Mouse (Mus musculus) forebrain, embryonic 12.5 days (tissue): ENCODE measurements around the gene Slc22a20. TPM values are rescaled to one million over a fixed set of nuclear protein-coding genes. Genes with fewer than 3 reads are reported as not detected.

Experiments used
- ATAC-seq: fragments of 200-750 bp; cut with Nextera tagmentation; 2 replicates; pipeline ENCODE4 v1.8.0; 2017; ENCODE audit warnings: moderate TSS enrichment; ENCODE audit not compliant: low FRiP score
- H3K27ac ChIP-seq: fragments of 300-500 bp; sonication (generic); 2 replicates; pipeline ENCODE4 v1.5.1; 2016; ENCODE audit warnings: mild to moderate bottlenecking
- H3K27me3 ChIP-seq: fragments of 300-500 bp; sonication (generic); 2 replicates; pipeline ENCODE4 v1.6.1; 2016; ENCODE audit warnings: mild to moderate bottlenecking
- H3K36me3 ChIP-seq: fragments of 300-500 bp; sonication (generic); replicated peaks from 2 replicates; pipeline ENCODE4 v1.6.1; 2016; ENCODE audit warnings: mild to moderate bottlenecking
- H3K4me1 ChIP-seq: fragments of 300-500 bp; sonication (generic); 2 replicates; pipeline ENCODE4 v1.6.1; 2016
- H3K4me2 ChIP-seq: fragments of 300-500 bp; sonication (generic); 2 replicates; pipeline ENCODE4 v1.6.1; 2016; ENCODE audit warnings: mild to moderate bottlenecking, moderate library complexity
- H3K4me3 ChIP-seq: fragments of 300-500 bp; sonication (generic); replicated peaks from 2 replicates; pipeline ENCODE4 v1.5.1; 2016; ENCODE audit warnings: mild to moderate bottlenecking
- H3K9ac ChIP-seq: fragments of 300-500 bp; sonication (generic); 2 replicates; pipeline ENCODE4 v1.6.1; 2016; ENCODE audit warnings: mild to moderate bottlenecking
- H3K9me3 ChIP-seq: fragments of 300-500 bp; sonication (generic); 2 replicates; pipeline ENCODE4 v1.6.1; 2016
- WGBS: fragments of 180-500 bp; shearing (Covaris S2); methylation state at CpG from one replicate; pipeline ENCODE4 v1.1.7; 2016; 5-methylcytosine and 5-hydroxymethylcytosine counted together
- polyA plus RNA-seq: library from polyadenylated mRNA; unstranded; fragments of >200 nt; fragmentation: Nextera tagmentation; extraction: Ambion mirVana; gene quantifications from 2 replicates; pipeline ENCODE4 v1.2.1, GENCODE M21; 2016

Gene Slc22a20
- polyA plus RNA-seq, 1 experiment from 2014 or later: not detected

- ATAC-seq: no peak
- no peak overlapping the region for H3K9ac ChIP-seq
- no peak overlapping the region for H3K27ac ChIP-seq
- H3K9me3 ChIP-seq: no peaks in the 10 kb centered on the region
- peaks cover 80% of the 10 kb centered on the region for H3K36me3 ChIP-seq
- H3K4me3 ChIP-seq: no peak overlapping the region
- no peaks in the 10 kb centered on the region for H3K27me3 ChIP-seq
- H3K4me1 ChIP-seq: peaks cover 7% of the 10 kb centered on the region
- 91% methylated on average over 5 of the region's 5 CpGs for WGBS
- H3K4me2 ChIP-seq: no peak overlapping the region
Observed at GRCm38 (mm10) chr19:5957371-5957770, 28.6 kb downstream of the Slc22a20 start.

DNA sequence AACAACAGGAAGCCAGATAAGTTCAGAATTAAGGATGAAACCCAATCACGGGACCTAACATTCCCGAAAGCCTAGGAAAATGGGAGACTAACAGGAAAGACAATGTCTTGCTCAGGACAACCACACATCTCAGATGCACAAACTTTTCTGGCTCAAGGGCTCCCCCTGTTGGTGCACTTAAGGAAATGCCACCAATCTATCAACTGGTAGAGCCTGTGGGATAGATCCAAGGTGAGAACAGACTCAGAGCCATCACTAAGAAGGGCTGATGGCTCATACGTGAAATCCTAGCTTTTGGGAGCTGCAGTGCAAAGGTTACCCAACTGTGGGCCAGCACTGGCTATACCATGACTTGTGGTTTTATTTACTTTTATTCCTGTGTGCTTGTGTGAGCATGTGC is 29.3 kb downstream of the Slc22a20 start:
- H3K27ac ChIP-seq: no peak overlapping the region
- H3K9ac ChIP-seq: no peak overlapping the region
- H3K4me1 ChIP-seq: peaks cover 4% of the 10 kb centered on the region; the same call in 1 of the 2 replicates
- 30% methylated on average over 3 of the region's 3 CpGs for WGBS
- H3K4me3 ChIP-seq: no peak overlapping the region
- peaks cover 85% of the 10 kb centered on the region for H3K36me3 ChIP-seq
- no peaks in the 10 kb centered on the region for H3K9me3 ChIP-seq
- no peak; the same call in 1 of the 2 replicates for ATAC-seq
- H3K4me2 ChIP-seq: no peak overlapping the region
- no peaks in the 10 kb centered on the region for H3K27me3 ChIP-seq

- H3K9me3 ChIP-seq: no peaks in the 10 kb centered on the region
- no peak for ATAC-seq
Observed at GRCm38 (mm10) chr19:5955704-5956670, 30.0 kb downstream of the Slc22a20 start.

GRCm38 (mm10) chr19:5954936-5955335 is 31.0 kb downstream of the Slc22a20 start:
- ATAC-seq: no peak
- no peaks in the 10 kb centered on the region for H3K9me3 ChIP-seq
- no peak overlapping the region for H3K4me2 ChIP-seq
- H3K36me3 ChIP-seq: peaks cover 90% of the 10 kb centered on the region
- 97% methylated on average over 10 of the region's 10 CpGs for WGBS
- no peak overlapping the region for H3K27ac ChIP-seq
- 0 out of 2 replicates have a peak overlapping the region, but pooled peaks have one; percentile 12 for H3K9ac ChIP-seq
- H3K4me3 ChIP-seq: no peak overlapping the region
- H3K4me1 ChIP-seq: no peaks in the 10 kb centered on the region
- H3K27me3 ChIP-seq: no peaks in the 10 kb centered on the region

More at GRCm38 (mm10) chr19:5955704-5956670, 30.0 kb downstream of the Slc22a20 start:
- Histone ChIP-seq H3K27me3 (no peaks in the 10 kb centered on the region), H3K4me3 (no peak overlapping the region), H3K36me3 (peaks cover 85% of the 10 kb centered on the region), H3K27ac (no peak overlapping the region), H3K9ac (no peak overlapping the region), H3K4me1 (no peaks in the 10 kb centered on the region), H3K4me2 (no peak overlapping the region)
- WGBS: 90% methylated on average over 28 of the region's 28 CpGs

- Histone ChIP-seq H3K36me3 (peaks cover 90% of the 10 kb centered on the region), H3K27ac (no peak overlapping the region), H3K9me3 (no peaks in the 10 kb centered on the region), H3K27me3 (no peaks in the 10 kb centered on the region), H3K4me1 (no peaks in the 10 kb centered on the region), H3K4me2 (no peak overlapping the region), H3K4me3 (no peak overlapping the region), H3K9ac (no peak overlapping the region)
- WGBS: 91% methylated on average over 22 of the region's 22 CpGs
- no peak for ATAC-seq
Observed at GRCm38 (mm10) chr19:5954031-5954710, 31.8 kb downstream of the Slc22a20 start.

DNA sequence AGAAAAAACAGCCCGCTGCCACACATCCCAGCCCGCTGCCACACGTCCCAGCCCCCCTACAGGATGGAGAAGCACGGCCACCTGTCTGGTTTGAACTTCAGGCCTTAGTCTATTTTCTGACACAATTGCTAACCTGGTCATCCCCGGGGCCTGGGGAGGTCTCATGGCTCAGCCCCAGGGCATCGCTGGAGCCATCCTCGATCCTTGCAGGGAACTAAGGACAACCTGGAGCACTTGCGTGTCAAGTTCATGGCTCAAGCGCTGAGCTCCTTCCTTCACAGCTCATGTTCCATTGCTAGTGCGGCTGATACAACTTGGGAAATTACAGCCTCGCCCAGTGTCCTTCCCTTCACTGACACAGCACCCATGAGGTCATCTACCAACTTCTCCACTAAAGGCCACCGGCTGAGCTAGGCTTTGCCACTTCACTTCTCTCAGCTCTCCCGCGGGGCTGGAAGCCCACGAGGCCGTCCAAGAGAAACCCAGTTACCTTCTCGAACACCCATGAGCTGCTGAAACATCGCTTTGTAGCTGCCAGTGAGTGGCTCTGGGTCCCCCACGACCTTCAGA is 32.7 kb downstream of the Slc22a20 start:
- H3K4me2 ChIP-seq: no peak overlapping the region
- H3K27ac ChIP-seq: no peak overlapping the region
- ATAC-seq: no peak
- peaks cover 89% of the 10 kb centered on the region for H3K36me3 ChIP-seq
- no peaks in the 10 kb centered on the region for H3K9me3 ChIP-seq
- H3K4me3 ChIP-seq: no peak overlapping the region
- H3K27me3 ChIP-seq: no peaks in the 10 kb centered on the region
- no peaks in the 10 kb centered on the region for H3K4me1 ChIP-seq
- H3K9ac ChIP-seq: no peak overlapping the region
- WGBS: 96% methylated on average over 19 of the region's 19 CpGs

DNA sequence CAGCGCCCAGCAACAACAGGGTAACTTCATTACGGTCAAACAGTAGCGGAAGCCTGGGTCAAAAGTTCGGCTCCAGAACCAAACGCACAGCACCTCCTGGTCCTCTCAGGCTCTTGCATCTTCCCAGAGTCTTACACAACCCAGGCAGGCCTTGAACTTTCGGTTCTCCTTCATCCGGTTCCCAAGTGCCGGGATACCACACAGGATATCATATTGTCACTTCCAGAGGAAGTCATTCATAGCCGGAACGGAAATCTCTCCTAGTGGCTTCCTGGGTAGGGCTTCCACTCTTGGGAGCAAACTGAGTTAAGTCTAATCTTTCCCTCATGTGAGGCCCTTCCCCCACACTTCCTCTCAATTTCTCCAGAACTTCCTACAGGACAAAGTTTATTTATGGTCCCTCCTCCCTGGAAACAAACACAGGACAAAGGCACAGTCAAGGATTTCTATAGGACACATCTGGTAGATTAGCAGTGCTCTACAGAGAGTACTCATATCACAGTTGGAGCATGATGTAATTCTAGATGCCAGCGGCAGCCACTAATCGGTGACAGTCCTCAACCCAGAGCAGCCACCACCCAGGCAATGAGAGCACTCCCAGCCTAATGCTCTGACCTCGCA is 33.8 kb downstream of the Slc22a20 start:
- Histone ChIP-seq H3K4me1 (no peaks in the 10 kb centered on the region), H3K36me3 (peaks cover 91% of the 10 kb centered on the region), H3K9ac (no peak overlapping the region), H3K4me3 (no peak overlapping the region), H3K27ac (no peak overlapping the region), H3K4me2 (no peak overlapping the region), H3K27me3 (no peaks in the 10 kb centered on the region), H3K9me3 (no peaks in the 10 kb centered on the region)
- ATAC-seq: no peak
- 89% methylated on average over 13 of the region's 13 CpGs for WGBS

DNA sequence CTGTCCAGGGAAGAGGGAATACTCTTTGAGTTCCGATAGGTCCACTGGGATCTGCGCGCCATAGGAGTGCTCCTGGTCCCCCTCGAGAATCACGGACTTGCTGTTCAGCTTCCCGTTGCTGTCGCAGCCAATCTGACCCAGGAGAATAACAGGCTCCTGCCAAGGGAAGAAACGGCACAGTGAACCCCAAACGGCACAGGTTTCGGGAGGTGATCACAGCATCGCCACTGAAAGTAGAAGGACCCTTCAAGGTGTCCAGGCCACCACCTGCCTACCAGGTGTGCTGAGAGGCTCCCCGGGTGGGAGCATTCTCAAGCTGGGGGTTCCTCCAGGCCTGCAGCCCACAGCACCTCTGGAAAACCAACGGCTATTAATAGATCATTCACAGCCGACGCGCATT is 34.3 kb downstream of the Slc22a20 start:
- Histone ChIP-seq H3K36me3 (peaks cover 90% of the 10 kb centered on the region), H3K27me3 (no peaks in the 10 kb centered on the region), H3K27ac (no peak overlapping the region), H3K9me3 (no peaks in the 10 kb centered on the region), H3K4me1 (no peaks in the 10 kb centered on the region), H3K9ac (no peak overlapping the region), H3K4me2 (no peak overlapping the region), H3K4me3 (no peak overlapping the region)
- no peak for ATAC-seq
- 93% methylated on average over 16 of the region's 16 CpGs for WGBS

- Histone ChIP-seq H3K27me3 (no peaks in the 10 kb centered on the region), H3K9me3 (no peaks in the 10 kb centered on the region), H3K4me3 (no peak overlapping the region), H3K36me3 (peaks cover 96% of the 10 kb centered on the region), H3K9ac (no peak overlapping the region), H3K27ac (no peak overlapping the region), H3K4me1 (no peaks in the 10 kb centered on the region), H3K4me2 (no peak overlapping the region)
- WGBS: 95% methylated on average over 11 of the region's 11 CpGs
- no peak for ATAC-seq
Observed at GRCm38 (mm10) chr19:5950218-5950617, 35.7 kb downstream of the Slc22a20 start.

DNA sequence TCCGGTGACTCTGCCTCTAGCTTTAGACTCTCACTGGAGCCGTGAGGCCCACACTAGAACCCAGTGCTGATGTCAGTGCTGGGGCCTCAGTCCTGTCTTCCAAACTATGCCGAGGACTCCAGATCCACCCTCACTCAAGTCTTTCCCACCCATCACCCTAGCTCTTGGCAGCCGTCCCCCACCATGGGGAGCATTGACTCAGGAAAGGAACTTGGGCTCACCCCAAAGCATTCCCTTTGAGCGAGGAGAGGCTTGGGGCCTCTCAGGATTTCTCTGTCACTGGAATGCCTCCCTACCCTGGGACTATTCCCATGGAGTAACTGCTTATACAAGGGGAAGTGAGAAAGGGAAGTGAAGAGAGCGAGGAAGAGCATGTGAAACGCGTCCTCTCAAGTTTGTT is 40.1 kb downstream of the Slc22a20 start:
- H3K27ac ChIP-seq: no peak overlapping the region
- H3K36me3 ChIP-seq: peaks cover 88% of the 10 kb centered on the region
- H3K27me3 ChIP-seq: no peaks in the 10 kb centered on the region
- H3K4me2 ChIP-seq: no peak overlapping the region
- no peaks in the 10 kb centered on the region for H3K4me1 ChIP-seq
- WGBS: 91% methylated on average over 8 of the region's 8 CpGs
- no peak for ATAC-seq
- no peaks in the 10 kb centered on the region for H3K9me3 ChIP-seq
- H3K4me3 ChIP-seq: no peak overlapping the region
- H3K9ac ChIP-seq: no peak overlapping the region

GRCm38 (mm10) chr19:5945027-5945426 is 40.9 kb downstream of the Slc22a20 start:
- Histone ChIP-seq H3K27me3 (no peaks in the 10 kb centered on the region), H3K9me3 (no peaks in the 10 kb centered on the region), H3K4me2 (no peak overlapping the region), H3K4me1 (no peaks in the 10 kb centered on the region), H3K36me3 (peaks cover 85% of the 10 kb centered on the region), H3K27ac (no peak overlapping the region), H3K4me3 (no peak overlapping the region), H3K9ac (no peak overlapping the region)
- 84% methylated on average over 7 of the region's 7 CpGs for WGBS
- ATAC-seq: no peak

- Histone ChIP-seq H3K4me3 (no peak overlapping the region), H3K9ac (no peak overlapping the region), H3K27ac (no peak overlapping the region), H3K4me1 (no peaks in the 10 kb centered on the region), H3K27me3 (no peaks in the 10 kb centered on the region), H3K4me2 (no peak overlapping the region), H3K9me3 (no peaks in the 10 kb centered on the region), H3K36me3 (peaks cover 85% of the 10 kb centered on the region)
- 87% methylated on average over 8 of the region's 8 CpGs for WGBS
- ATAC-seq: no peak
Observed at GRCm38 (mm10) chr19:5944145-5944544, 41.8 kb downstream of the Slc22a20 start.
